Mouse (Mus musculus) layer of hippocampus, adult 2 months (tissue): Measurements from ENCODE around the gene A930002H24Rik. TPM values are rescaled to one million over a fixed set of nuclear protein-coding genes. Genes with fewer than 3 reads are reported as not detected.
"Not testable (repeated sequence)": the region's sequence is repeated elsewhere in the genome, so short reads cannot be mapped to it uniquely, and the experiment has no call there.

ENCODE experiments used
- DNase-seq, 2 experiments: peaks; one replicate each; pipeline ENCODE4 v3.0.0; 2022; ENCODE audit warnings: low spot score in 2 of 2
- H3K27ac ChIP-seq: fragments of 200-600 bp; 2 replicates; pipeline ENCODE4 v1.8.1; 2022
- H3K4me3 ChIP-seq: fragments of 200-600 bp; 2 replicates; pipeline ENCODE4 v1.8.1; 2022; ENCODE audit warnings: mild to moderate bottlenecking
- CTCF ChIP-seq: fragments of 200-600 bp; conservative IDR thresholded peaks from 2 replicates; pipeline ENCODE4 v1.8.1; 2022; ENCODE audit warnings: antibody characterized with exemption, mild to moderate bottlenecking, moderate library complexity
- total RNA-seq, 2 experiments: library from RNA; stranded (reverse); gene quantifications; 2 replicates each; pipeline ENCODE4 v1.2.3; 2021

A930002H24Rik gene
- total RNA-seq, 2 experiments from 2014 or later: not detected

- Histone ChIP-seq H3K4me3 (no peak overlapping the region), H3K27ac (no peak overlapping the region)
- TF ChIP-seq CTCF: no peak
- no peak for DNase-seq
Observed at GRCm38 (mm10) chr17:63850016-63850415, 13.6 kb downstream of the A930002H24Rik start.

DNA sequence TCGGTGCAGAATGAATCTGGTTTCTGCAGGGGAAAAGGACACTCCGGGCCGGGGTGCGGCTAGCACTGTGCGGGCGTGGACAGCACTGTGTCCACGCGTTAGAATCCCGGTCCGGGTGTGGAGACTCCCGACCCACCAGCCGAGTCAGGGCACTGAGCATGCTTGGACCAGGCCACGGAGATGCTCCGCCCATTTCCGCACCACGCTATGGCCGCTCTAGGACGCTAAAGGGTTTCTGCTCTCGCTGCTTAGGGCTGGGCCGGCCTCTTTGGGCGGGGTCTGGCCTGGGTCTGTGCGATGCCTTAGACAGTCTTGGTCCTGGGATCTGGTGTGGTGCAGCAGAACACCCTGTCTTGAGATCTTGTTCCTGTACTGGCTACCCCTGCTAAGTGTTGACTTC lies 14.0 kb downstream of the A930002H24Rik start:
- H3K4me3 ChIP-seq: peak overlapping the region; percentile 84
- DNase-seq: peak; percentile 84 to 89
- TF ChIP-seq CTCF: no peak
- peak overlapping the region; percentile 90 for H3K27ac ChIP-seq

DNA sequence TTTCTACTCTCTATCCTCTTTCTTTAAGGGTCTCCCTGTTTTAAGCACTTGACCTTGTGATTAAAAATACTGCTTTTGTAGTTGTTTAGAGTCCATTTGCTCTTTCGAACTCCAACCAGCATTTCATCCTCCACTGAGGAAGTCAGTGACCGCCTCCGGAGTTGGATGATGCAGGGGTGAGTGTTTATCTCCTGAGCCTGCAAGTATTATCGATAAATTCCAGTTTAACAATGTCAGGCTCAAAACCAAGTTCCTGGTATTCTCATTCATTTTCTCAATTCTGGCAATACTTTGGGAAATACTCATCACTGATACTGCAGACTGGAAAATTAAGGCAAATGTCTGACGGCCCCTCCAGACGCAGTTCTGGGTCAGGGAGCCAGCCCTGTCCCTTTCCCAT lies 14.4 kb downstream of the A930002H24Rik start:
- Histone ChIP-seq H3K4me3 (peak overlapping the region; percentile 84), H3K27ac (peak overlapping the region; percentile 90)
- no peak for DNase-seq
- TF ChIP-seq CTCF: no peak

GRCm38 (mm10) chr17:63845766-63846165 lies 17.8 kb downstream of the A930002H24Rik start:
- not testable (repeated sequence) for H3K27ac ChIP-seq, DNase-seq, H3K4me3 ChIP-seq

DNA sequence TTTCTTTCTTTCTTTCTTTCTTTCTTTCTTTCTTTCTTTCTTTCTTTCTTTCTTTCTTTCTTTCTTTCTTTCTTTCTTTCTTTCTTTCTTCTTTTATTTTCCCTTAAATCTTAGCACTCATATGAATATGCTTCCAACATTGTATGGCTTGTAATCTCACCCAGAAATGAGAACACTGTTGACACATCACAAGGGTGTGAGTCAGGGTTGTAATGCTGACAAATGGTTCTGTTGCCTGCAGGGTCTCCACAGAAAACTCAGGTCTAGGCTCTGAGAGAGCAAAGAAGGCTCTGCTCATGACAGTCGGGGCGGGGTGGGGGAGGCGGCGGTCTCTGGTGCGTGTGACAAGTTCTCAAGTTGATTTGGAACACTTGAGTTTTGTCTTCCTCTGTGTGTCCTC lies 18.7 kb downstream of the A930002H24Rik start:
- Histone ChIP-seq H3K27ac (no peak overlapping the region), H3K4me3 (no peak overlapping the region)
- no peak for DNase-seq
- TF ChIP-seq CTCF: no peak

DNA sequence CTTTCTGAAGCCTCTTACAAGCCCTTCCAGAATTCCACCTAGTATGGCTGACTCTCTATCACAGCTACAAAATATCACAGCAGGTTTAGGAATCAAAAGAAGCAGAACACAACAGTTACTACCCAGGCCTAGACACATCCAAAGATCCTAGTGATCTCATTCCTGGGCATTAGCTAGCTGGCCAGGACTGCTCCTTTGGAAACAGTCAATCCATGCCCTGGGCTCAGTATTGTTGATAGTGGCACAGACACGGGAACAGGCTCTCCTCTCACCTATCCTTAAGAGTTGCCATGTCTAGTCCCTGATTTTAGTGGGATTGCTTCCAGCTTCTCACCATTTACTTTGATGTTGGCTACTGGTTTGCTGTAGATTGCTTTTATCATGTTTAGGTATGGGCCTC lies 21.4 kb downstream of the A930002H24Rik start:
- TF ChIP-seq CTCF: no peak
- Histone ChIP-seq H3K27ac (no peak overlapping the region), H3K4me3 (no peak overlapping the region)
- DNase-seq: no peak

GRCm38 (mm10) chr17:63839636-63840269 lies 23.8 kb downstream of the A930002H24Rik start:
- no peak for DNase-seq
- H3K4me3 ChIP-seq: no peak overlapping the region
- no peak overlapping the region for H3K27ac ChIP-seq
- TF ChIP-seq CTCF: peak; percentile 48

GRCm38 (mm10) chr17:63838144-63838543 lies 25.4 kb downstream of the A930002H24Rik start:
- no peak for DNase-seq
- TF ChIP-seq CTCF: no peak
- H3K4me3 ChIP-seq: no peak overlapping the region
- no peak overlapping the region for H3K27ac ChIP-seq

DNA sequence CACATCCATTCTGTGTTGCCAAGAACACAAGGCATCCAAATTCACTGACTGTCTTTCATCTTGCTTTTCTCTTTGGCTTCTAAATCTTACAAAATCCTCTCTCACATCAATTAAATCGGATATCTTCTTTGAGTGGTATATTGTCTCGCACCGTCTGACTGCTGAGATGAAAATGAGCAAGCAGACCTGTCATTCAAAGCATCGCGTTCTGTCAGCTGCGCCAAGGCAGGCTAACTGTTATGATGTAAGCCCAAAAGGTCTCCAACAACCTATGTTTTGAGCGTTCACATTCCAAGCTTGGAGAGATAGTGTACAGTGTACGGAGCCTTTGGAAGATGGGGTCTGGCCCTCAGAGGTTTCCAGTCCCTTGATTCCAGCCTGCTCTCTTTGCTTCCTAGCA lies 26.9 kb downstream of the A930002H24Rik start:
- H3K27ac ChIP-seq: no peak overlapping the region
- TF ChIP-seq CTCF: no peak
- no peak for DNase-seq
- no peak overlapping the region for H3K4me3 ChIP-seq

GRCm38 (mm10) chr17:63836223-63836622 lies 27.4 kb downstream of the A930002H24Rik start:
- Histone ChIP-seq H3K4me3 (no peak overlapping the region), H3K27ac (no peak overlapping the region)
- no peak for DNase-seq
- no peak for TF ChIP-seq CTCF

DNA sequence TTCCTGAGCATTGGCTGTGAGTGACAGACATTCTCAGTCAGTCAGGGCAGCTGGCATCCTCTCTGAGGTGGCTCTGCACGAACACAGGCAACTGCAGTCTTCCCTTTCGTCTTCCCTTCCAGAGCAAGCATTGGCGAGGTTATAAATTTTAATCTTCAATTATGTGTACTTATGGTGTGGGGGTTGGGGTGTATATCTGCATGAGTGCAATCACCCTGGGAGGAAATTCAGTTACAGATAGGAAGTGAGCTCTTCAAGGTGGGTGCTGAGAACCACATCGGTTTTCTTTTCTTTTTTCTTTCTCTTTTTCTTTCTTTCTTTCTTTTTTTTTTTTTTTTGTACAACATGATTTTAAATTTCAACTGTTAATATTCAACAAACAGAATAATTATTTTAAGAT lies 32.0 kb downstream of the A930002H24Rik start:
- no peak for TF ChIP-seq CTCF
- no peak overlapping the region for H3K27ac ChIP-seq
- no peak overlapping the region for H3K4me3 ChIP-seq
- no peak for DNase-seq

- no peak for TF ChIP-seq CTCF
- H3K27ac ChIP-seq: no peak overlapping the region
- no peak overlapping the region for H3K4me3 ChIP-seq
- DNase-seq: no peak
Observed at GRCm38 (mm10) chr17:63828561-63829332, 34.8 kb downstream of the A930002H24Rik start.

GRCm38 (mm10) chr17:63826767-63827166 lies 36.8 kb downstream of the A930002H24Rik start:
- Histone ChIP-seq H3K27ac (no peak overlapping the region), H3K4me3 (no peak overlapping the region)
- DNase-seq: no peak
- no peak for TF ChIP-seq CTCF

DNA sequence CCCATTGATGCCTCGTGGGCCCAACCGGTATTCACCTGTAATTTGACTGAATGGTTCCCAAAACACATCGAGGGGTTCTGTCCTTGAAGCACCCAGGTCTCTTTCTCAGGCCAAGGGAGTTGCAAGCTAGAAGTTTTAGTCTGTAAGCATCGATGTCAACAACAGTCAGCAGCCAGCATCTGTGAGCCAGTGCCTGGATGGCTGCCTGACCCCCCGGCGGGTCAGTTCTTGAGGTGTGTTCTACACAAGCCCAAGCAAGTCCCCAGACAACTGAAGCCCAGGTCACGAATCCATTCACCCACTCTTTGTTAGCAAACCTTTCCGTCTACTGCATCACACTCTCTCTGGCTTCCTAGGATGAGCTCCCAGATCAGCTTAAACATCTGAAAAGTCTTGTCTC lies 37.4 kb downstream of the A930002H24Rik start:
- TF ChIP-seq CTCF: no peak
- DNase-seq: no peak
- Histone ChIP-seq H3K4me3 (no peak overlapping the region), H3K27ac (no peak overlapping the region)
